Mouse (Mus musculus) midbrain, embryonic 13.5 days (tissue): ENCODE measurements at regions not wholly inside any gene's neighbourhood (a gene's known extent, or its start where the extent isn't known, plus 50 kb on each side); places are given as distances from the start of the nearest gene placed in this dataset.

Source experiments
- ATAC-seq: fragments of 200-750 bp; cut with Nextera tagmentation; 2 replicates; pipeline ENCODE4 v1.8.0; 2017; ENCODE audit warnings: mild to moderate bottlenecking, moderate TSS enrichment, moderate library complexity
- H3K27ac ChIP-seq: fragments of 300-500 bp; sonication (generic); 2 replicates; pipeline ENCODE4 v1.5.1; 2015; ENCODE audit warnings: inconsistent platforms, mild to moderate bottlenecking, moderate library complexity
- H3K27me3 ChIP-seq: fragments of 300-500 bp; sonication (generic); 2 replicates; pipeline ENCODE4 v1.6.1; 2015; ENCODE audit warnings: mild to moderate bottlenecking, inconsistent platforms
- H3K36me3 ChIP-seq: fragments of 300-500 bp; sonication (generic); 2 replicates; pipeline ENCODE4 v1.6.1; 2015; ENCODE audit warnings: mild to moderate bottlenecking, inconsistent platforms
- H3K4me1 ChIP-seq: fragments of 300-500 bp; sonication (generic); replicated peaks from 2 replicates; pipeline ENCODE4 v1.6.1; 2015; ENCODE audit warnings: inconsistent platforms
- H3K4me2 ChIP-seq: fragments of 300-500 bp; sonication (generic); replicated peaks from 2 replicates; pipeline ENCODE4 v1.6.1; 2015; ENCODE audit warnings: moderate library complexity, mild to moderate bottlenecking, inconsistent platforms
- H3K4me3 ChIP-seq: fragments of 300-500 bp; sonication (generic); replicated peaks from 2 replicates; pipeline ENCODE4 v1.5.1; 2015; ENCODE audit warnings: mild to moderate bottlenecking, inconsistent platforms
- H3K9ac ChIP-seq: fragments of 300-500 bp; sonication (generic); replicated peaks from 2 replicates; pipeline ENCODE4 v1.6.1; 2015; ENCODE audit warnings: mild to moderate bottlenecking, inconsistent platforms
- H3K9me3 ChIP-seq: fragments of 300-500 bp; sonication (generic); 2 replicates; pipeline ENCODE4 v1.6.1; 2016; ENCODE audit warnings: mild to moderate bottlenecking, inconsistent platforms
- WGBS: fragments of 180-500 bp; shearing (Covaris S2); methylation state at CpG from one replicate; pipeline ENCODE4 v1.1.7; 2015; 5-methylcytosine and 5-hydroxymethylcytosine counted together

GRCm38 (mm10) chr9:115361191-115361590 is 51.0 kb upstream of the Stt3b start:
- 77% methylated on average over 5 of the region's 5 CpGs for WGBS
- Histone ChIP-seq H3K27me3 (no peaks in the 10 kb centered on the region), H3K9ac (no peak overlapping the region), H3K36me3 (no peaks in the 10 kb centered on the region), H3K4me3 (no peak overlapping the region), H3K4me1 (no peaks in the 10 kb centered on the region), H3K27ac (no peak overlapping the region), H3K9me3 (peaks cover 4% of the 10 kb centered on the region), H3K4me2 (no peak overlapping the region)
- ATAC-seq, result no peak

GRCm38 (mm10) chr9:115361881-115362280 is 51.7 kb upstream of the Stt3b start:
- Histone ChIP-seq H3K27ac (no peak overlapping the region), H3K9me3 (peaks cover 4% of the 10 kb centered on the region), H3K4me3 (no peak overlapping the region), H3K36me3 (no peaks in the 10 kb centered on the region), H3K27me3 (no peaks in the 10 kb centered on the region), H3K4me1 (no peaks in the 10 kb centered on the region), H3K9ac (no peak overlapping the region), H3K4me2 (no peak overlapping the region)
- WGBS, result 91% methylated on average over 11 of the region's 11 CpGs
- no peak for ATAC-seq

GRCm38 (mm10) chr9:115362486-115362885 is 52.3 kb upstream of the Stt3b start:
- no peak for ATAC-seq
- peaks cover 4% of the 10 kb centered on the region for H3K9me3 ChIP-seq
- 80% methylated on average over 4 of the region's 4 CpGs for WGBS

GRCm38 (mm10) chr9:115364919-115365861 is 55.0 kb upstream of the Stt3b start:
- Histone ChIP-seq H3K4me1 (no peaks in the 10 kb centered on the region), H3K36me3 (no peaks in the 10 kb centered on the region), H3K9ac (no peak overlapping the region), H3K27ac (no peak overlapping the region), H3K4me3 (no peak overlapping the region), H3K9me3 (peaks cover 4% of the 10 kb centered on the region), H3K4me2 (no peak overlapping the region), H3K27me3 (no peaks in the 10 kb centered on the region)
- WGBS, result 90% methylated on average over 16 of the region's 16 CpGs
- ATAC-seq, result no peak

More at GRCm38 (mm10) chr9:115362486-115362885, 52.3 kb upstream of the Stt3b start:
- Histone ChIP-seq H3K4me2 (no peak overlapping the region), H3K27ac (no peak overlapping the region), H3K4me3 (no peak overlapping the region), H3K36me3 (no peaks in the 10 kb centered on the region), H3K27me3 (no peaks in the 10 kb centered on the region), H3K4me1 (no peaks in the 10 kb centered on the region), H3K9ac (no peak overlapping the region)

GRCm38 (mm10) chr9:115367808-115368207 is 57.6 kb upstream of the Stt3b start:
- Histone ChIP-seq H3K9ac (no peak overlapping the region), H3K36me3 (no peaks in the 10 kb centered on the region), H3K4me3 (no peak overlapping the region), H3K27me3 (no peaks in the 10 kb centered on the region), H3K9me3 (peaks cover 4% of the 10 kb centered on the region), H3K4me1 (no peaks in the 10 kb centered on the region), H3K4me2 (no peak overlapping the region), H3K27ac (no peak overlapping the region)
- ATAC-seq, result no peak
- WGBS, result 73% methylated on average over 3 of the region's 3 CpGs

- no peaks in the 10 kb centered on the region for H3K36me3 ChIP-seq
- H3K9ac ChIP-seq, result no peak overlapping the region
- H3K4me3 ChIP-seq, result no peak overlapping the region
- ATAC-seq, result peak; percentile 40; the same call in 1 of the 2 replicates
- H3K4me1 ChIP-seq, result 0 out of 2 replicates have a peak, but pooled peaks cover 5% of the 10 kb centered on the region
- 68% methylated on average over 15 of the region's 15 CpGs for WGBS
- H3K9me3 ChIP-seq, result no peaks in the 10 kb centered on the region
- H3K4me2 ChIP-seq, result peak overlapping the region; percentile 4; the same call in 1 of the 2 replicates
- H3K27me3 ChIP-seq, result no peaks in the 10 kb centered on the region
- H3K27ac ChIP-seq, result peak overlapping the region; percentile 64; the same call in 1 of the 2 replicates
Measured at GRCm38 (mm10) chr9:115380276-115380675, 70.1 kb upstream of the Stt3b start.

- Histone ChIP-seq H3K4me3 (no peak overlapping the region), H3K9ac (no peak overlapping the region), H3K27ac (no peak overlapping the region), H3K27me3 (no peaks in the 10 kb centered on the region), H3K4me1 (0 out of 2 replicates have a peak, but pooled peaks cover 5% of the 10 kb centered on the region), H3K4me2 (no peak overlapping the region), H3K36me3 (no peaks in the 10 kb centered on the region), H3K9me3 (no peaks in the 10 kb centered on the region)
- no peak for ATAC-seq
- 93% methylated on average over 12 of the region's 12 CpGs for WGBS
Measured at GRCm38 (mm10) chr9:115382824-115383475, 72.7 kb upstream of the Stt3b start.

- H3K27ac ChIP-seq, result no peak overlapping the region
- 75% methylated on average over 4 of the region's 4 CpGs for WGBS
Measured at GRCm38 (mm10) chr9:115383935-115384334, 73.7 kb upstream of the Stt3b start.

GRCm38 (mm10) chr9:115384345-115384744 is 74.1 kb upstream of the Stt3b start:
- H3K36me3 ChIP-seq, result no peaks in the 10 kb centered on the region
- H3K9ac ChIP-seq, result no peak overlapping the region
- no peak overlapping the region for H3K4me3 ChIP-seq
- no peaks in the 10 kb centered on the region for H3K9me3 ChIP-seq
- H3K4me1 ChIP-seq, result 0 out of 2 replicates have a peak, but pooled peaks cover 5% of the 10 kb centered on the region
- ATAC-seq, result no peak
- no peak overlapping the region for H3K4me2 ChIP-seq
- no peaks in the 10 kb centered on the region for H3K27me3 ChIP-seq
- H3K27ac ChIP-seq, result no peak overlapping the region
- 97% methylated on average over 1 of the region's 1 CpGs for WGBS

More at GRCm38 (mm10) chr9:115383935-115384334, 73.7 kb upstream of the Stt3b start:
- Histone ChIP-seq H3K36me3 (no peaks in the 10 kb centered on the region), H3K9me3 (no peaks in the 10 kb centered on the region), H3K4me1 (0 out of 2 replicates have a peak, but pooled peaks cover 5% of the 10 kb centered on the region), H3K27me3 (no peaks in the 10 kb centered on the region), H3K4me2 (no peak overlapping the region), H3K9ac (no peak overlapping the region), H3K4me3 (no peak overlapping the region)
- no peak for ATAC-seq

- Histone ChIP-seq H3K27me3 (no peaks in the 10 kb centered on the region), H3K9me3 (no peaks in the 10 kb centered on the region), H3K9ac (no peak overlapping the region), H3K4me3 (no peak overlapping the region), H3K27ac (no peak overlapping the region), H3K36me3 (no peaks in the 10 kb centered on the region), H3K4me1 (peaks cover 19% of the 10 kb centered on the region), H3K4me2 (no peak overlapping the region)
- no peak for ATAC-seq
- WGBS, result 88% methylated on average over 26 of the region's 26 CpGs
Measured at GRCm38 (mm10) chr9:115387471-115388360, 77.5 kb upstream of the Stt3b start.

GRCm38 (mm10) chr9:115388361-115388759 is 78.1 kb upstream of the Stt3b start:
- Histone ChIP-seq H3K4me2 (no peak overlapping the region), H3K9me3 (no peaks in the 10 kb centered on the region), H3K27me3 (no peaks in the 10 kb centered on the region), H3K9ac (no peak overlapping the region), H3K27ac (no peak overlapping the region), H3K36me3 (no peaks in the 10 kb centered on the region), H3K4me3 (no peak overlapping the region), H3K4me1 (peaks cover 19% of the 10 kb centered on the region)
- 77% methylated on average over 11 of the region's 11 CpGs for WGBS
- no peak for ATAC-seq
